Mouse (Mus musculus) neural tube, postnatal 0 days (tissue): ENCODE measurements around the gene Vmn1r59. TPM values are rescaled to one million over a fixed set of nuclear protein-coding genes. Genes with fewer than 3 reads are reported as not detected.

Experiments
- polyA plus RNA-seq: library from polyadenylated mRNA; unstranded; fragments of >200 nt; fragmentation: Nextera tagmentation; extraction: Ambion mirVana; gene quantifications from 2 replicates; pipeline ENCODE4 v1.2.1, GENCODE M21; 2015

Gene Vmn1r59
- not detected in 2 replicates for polyA plus RNA-seq

DNA sequence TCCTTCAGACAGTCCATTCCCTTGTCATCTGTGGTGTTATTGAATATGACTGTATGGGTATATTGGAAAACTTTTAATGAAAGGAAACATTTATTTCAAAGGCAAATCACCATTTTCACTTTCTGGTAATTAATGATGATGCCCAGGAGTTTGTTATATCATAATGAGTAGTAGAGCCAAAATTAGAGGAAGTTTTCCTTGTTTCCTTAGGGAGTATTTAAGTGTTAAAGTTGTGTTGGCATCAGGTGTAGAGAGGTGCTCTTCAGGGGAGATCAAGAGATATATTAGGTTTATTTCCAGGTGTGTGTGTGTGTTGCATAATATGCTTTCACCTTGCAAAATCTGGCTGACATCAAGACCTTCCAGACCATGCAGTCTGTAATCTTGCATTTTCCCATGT, at the start of gene Vmn1r59:
TSS of gene Vmn1r59 (minus strand) at position 101 of the 400 bp plus-strand sequence.

DNA sequence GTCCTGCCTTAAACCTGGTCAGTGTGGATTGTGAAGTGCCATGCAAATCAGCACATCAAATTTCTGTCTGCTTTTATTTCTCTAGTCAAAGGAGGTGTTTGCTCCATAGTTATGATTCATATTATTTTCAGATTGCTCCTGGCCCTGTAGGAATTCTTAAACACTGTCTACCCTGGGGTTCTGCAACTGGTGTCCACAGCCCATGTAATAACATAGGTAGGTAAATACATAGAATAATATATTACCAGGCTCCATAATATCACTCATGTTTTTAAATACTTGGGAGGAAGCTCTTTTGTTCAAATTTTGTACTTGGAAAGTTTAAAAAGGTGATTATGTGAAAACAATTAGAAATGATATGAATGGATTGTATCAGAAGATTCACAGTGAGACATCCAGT, 37.3 kb upstream of the Vmn1r59 start, which contains the start of gene Vmn2r28:
TSS of gene Vmn2r28 (minus strand) at position 101 of the 400 bp plus-strand sequence.

DNA sequence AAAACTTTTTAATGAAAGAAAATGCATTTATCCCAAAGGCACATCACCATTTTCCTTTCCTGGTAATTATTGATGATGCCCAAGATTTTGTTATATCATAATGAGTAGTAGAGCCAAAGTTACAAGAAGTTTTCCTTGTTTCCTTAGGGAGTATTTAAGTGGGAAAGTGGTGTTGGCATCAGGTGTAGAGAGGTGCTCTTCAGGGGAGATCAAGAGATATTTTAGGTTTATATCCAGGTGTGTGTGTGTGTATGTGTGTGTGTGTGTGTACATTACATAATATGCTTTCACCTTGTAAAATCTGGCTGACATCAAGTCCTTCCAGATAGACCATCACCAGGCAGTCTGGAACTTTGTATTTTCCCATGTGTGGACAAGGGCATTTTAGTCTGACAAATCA, 43.3 kb downstream of the Vmn1r59 start, which contains the start of gene Vmn1r58:
TSS of gene Vmn1r58 (minus strand) at position 101 of the 400 bp plus-strand sequence.

Other genes starting within 250 kb of the Vmn1r59 start
- gene Vmn1r57, start 238.3 kb downstream of the Vmn1r59 start, polyA plus RNA-seq = not detected in 2 replicates
- gene Gm5065, start 106.2 kb downstream of the Vmn1r59 start, polyA plus RNA-seq = not detected in 2 replicates
- not detected in 2 replicates for gene Nlrp2, start 105.7 kb downstream of the Vmn1r59 start, polyA plus RNA-seq
- gene Vmn1r58, start 43.4 kb downstream of the Vmn1r59 start, polyA plus RNA-seq = not detected in 2 replicates
- not detected in 2 replicates for gene Vmn2r28, start 37.2 kb upstream of the Vmn1r59 start, polyA plus RNA-seq
- gene Vmn1r60, start 90.5 kb upstream of the Vmn1r59 start, polyA plus RNA-seq = not detected in 2 replicates
- gene Vmn1r61, start 156.5 kb upstream of the Vmn1r59 start, polyA plus RNA-seq = not detected in 2 replicates
- gene Vmn1r62, start 216.9 kb upstream of the Vmn1r59 start, polyA plus RNA-seq = not detected in 2 replicates